Mouse (Mus musculus): Measurements from ENCODE around the gene Defa23.
"Not testable (repeated sequence)": the region's sequence is repeated elsewhere in the genome, so short reads cannot be mapped to it uniquely, and the experiment has no call there.

GRCm38 (mm10) chr8:21008578-21008977 lies 46.3 kb upstream of the Defa23 start:
- not testable (repeated sequence) for TF ChIP-seq CTCF (IDR thresholded peaks at IDR 0.05; ENCODE audit: borderline replicate concordance, extremely low read depth, insufficient read depth, insufficient read length); POLR2A (IDR thresholded peaks at IDR 0.05; ENCODE audit: borderline replicate concordance, extremely low read depth, insufficient read depth, insufficient read length, poor library complexity, severe bottlenecking)
